Mouse (Mus musculus) CD4-positive, CD25-positive, alpha-beta regulatory T cell, adult 4 months (primary cell): ENCODE results near the gene Kcnma1. TPM values are rescaled to one million over a fixed set of nuclear protein-coding genes. Genes with fewer than 3 reads are reported as not detected.

Experiments
- ATAC-seq: one replicate; pipeline ENCODE4 v1.8.0; 2017
- polyA plus RNA-seq, 2 experiments: library from polyadenylated mRNA; unstranded; fragments of 100-300 nt; shearing (Covaris generic); gene quantifications; one replicate each; pipeline ENCODE4 v1.2.1; 2017

The Kcnma1 gene
- polyA plus RNA-seq, 2 experiments from 2014 or later = not detected

GRCm38 (mm10) chr14:23679378-23679777, 334.9 kb downstream of the Kcnma1 start:
- no peak for ATAC-seq

- no peak for ATAC-seq
Measured at GRCm38 (mm10) chr14:23666420-23666819, 347.9 kb downstream of the Kcnma1 start.

- no peak for ATAC-seq
Measured at GRCm38 (mm10) chr14:23651682-23652081, 362.6 kb downstream of the Kcnma1 start.

GRCm38 (mm10) chr14:23650126-23650525, 364.2 kb downstream of the Kcnma1 start:
- no peak for ATAC-seq

- ATAC-seq = no peak
Measured at GRCm38 (mm10) chr14:23645361-23646063, 368.8 kb downstream of the Kcnma1 start.

- no peak for ATAC-seq
Measured at GRCm38 (mm10) chr14:23643162-23643561, 371.1 kb downstream of the Kcnma1 start.

- no peak for ATAC-seq
Measured at GRCm38 (mm10) chr14:23640665-23641064, 373.6 kb downstream of the Kcnma1 start.

GRCm38 (mm10) chr14:23638078-23638695, 376.1 kb downstream of the Kcnma1 start:
- ATAC-seq = no peak

GRCm38 (mm10) chr14:23635903-23636302, 378.4 kb downstream of the Kcnma1 start:
- ATAC-seq = no peak

GRCm38 (mm10) chr14:23633011-23633595, 381.2 kb downstream of the Kcnma1 start:
- no peak for ATAC-seq

- ATAC-seq = no peak
Measured at GRCm38 (mm10) chr14:23626925-23627324, 387.4 kb downstream of the Kcnma1 start.

GRCm38 (mm10) chr14:23626114-23626513, 388.2 kb downstream of the Kcnma1 start:
- no peak for ATAC-seq

GRCm38 (mm10) chr14:23625436-23625835, 388.9 kb downstream of the Kcnma1 start:
- no peak for ATAC-seq

GRCm38 (mm10) chr14:23624455-23624854, 389.8 kb downstream of the Kcnma1 start:
- ATAC-seq = no peak

GRCm38 (mm10) chr14:23620685-23621084, 393.6 kb downstream of the Kcnma1 start:
- no peak for ATAC-seq

GRCm38 (mm10) chr14:23618973-23619372, 395.3 kb downstream of the Kcnma1 start:
- ATAC-seq = no peak

- ATAC-seq = no peak
Measured at GRCm38 (mm10) chr14:23618081-23618480, 396.2 kb downstream of the Kcnma1 start.

GRCm38 (mm10) chr14:23610054-23610453, 404.2 kb downstream of the Kcnma1 start:
- no peak for ATAC-seq

- ATAC-seq = no peak
Measured at GRCm38 (mm10) chr14:23605740-23606139, 408.6 kb downstream of the Kcnma1 start.

GRCm38 (mm10) chr14:23602937-23603336, 411.4 kb downstream of the Kcnma1 start:
- ATAC-seq = no peak

GRCm38 (mm10) chr14:23602054-23602453, 412.2 kb downstream of the Kcnma1 start:
- ATAC-seq = no peak

- no peak for ATAC-seq
Measured at GRCm38 (mm10) chr14:23594629-23595028, 419.7 kb downstream of the Kcnma1 start.

GRCm38 (mm10) chr14:23592826-23593447, 421.4 kb downstream of the Kcnma1 start:
- no peak for ATAC-seq
